Mouse (Mus musculus) neural tube, embryonic 11.5 days (tissue): Measurements from ENCODE around the gene Smarcd2. TPM values are rescaled to one million over a fixed set of nuclear protein-coding genes. Genes with fewer than 3 reads are reported as not detected.

Experiments
- ATAC-seq: fragments of 200-750 bp; cut with Nextera tagmentation; 2 replicates; pipeline ENCODE4 v1.8.0; 2017; ENCODE audit warnings: moderate number of reproducible peaks, mild to moderate bottlenecking, moderate TSS enrichment, moderate library complexity; ENCODE audit not compliant: insufficient read depth, low FRiP score, low TSS enrichment
- DNase-seq: peaks from one replicate; pipeline ENCODE4 v3.0.0-alpha.2; 2015; ENCODE audit warnings: low spot score
- H3K27ac ChIP-seq: fragments of 300-500 bp; sonication (generic); 2 replicates; pipeline ENCODE4 v1.5.1; 2014; ENCODE audit warnings: low read depth, mild to moderate bottlenecking, low read length
- H3K27me3 ChIP-seq: fragments of 300-500 bp; sonication (generic); 2 replicates; pipeline ENCODE4 v1.6.1; 2014; ENCODE audit warnings: mild to moderate bottlenecking, low read length, mixed read lengths; ENCODE audit not compliant: control insufficient read depth, insufficient read depth
- H3K36me3 ChIP-seq: fragments of 300-500 bp; sonication (generic); 2 replicates; pipeline ENCODE4 v1.6.1; 2014; ENCODE audit warnings: mild to moderate bottlenecking, low read length, moderate library complexity, mixed read lengths; ENCODE audit not compliant: control insufficient read depth, insufficient read depth
- H3K4me1 ChIP-seq: fragments of 300-500 bp; sonication (generic); 2 replicates; pipeline ENCODE4 v1.6.1; 2014; ENCODE audit warnings: low read length, mixed read lengths; ENCODE audit not compliant: control insufficient read depth, insufficient read depth
- H3K4me2 ChIP-seq: fragments of 300-500 bp; sonication (generic); 2 replicates; pipeline ENCODE4 v1.6.1; 2014; ENCODE audit warnings: low read depth, mild to moderate bottlenecking, moderate library complexity
- H3K4me3 ChIP-seq: fragments of 300-500 bp; sonication (generic); 2 replicates; pipeline ENCODE4 v1.5.1; 2014; ENCODE audit warnings: low read depth, low read length
- H3K9ac ChIP-seq: fragments of 300-500 bp; sonication (generic); 2 replicates; pipeline ENCODE4 v1.6.1; 2014; ENCODE audit warnings: mild to moderate bottlenecking, low read length
- H3K9me3 ChIP-seq: fragments of 300-500 bp; sonication (generic); 2 replicates; pipeline ENCODE4 v1.6.1; 2016; ENCODE audit warnings: low read length; ENCODE audit not compliant: control insufficient read depth
- WGBS: fragments of 180-500 bp; shearing (Covaris S2); extraction: QIAGEN DNeasy Blood & Tissue Kit; methylation state at CpG from one replicate; pipeline ENCODE4 v1.1.7; 2014; 5-methylcytosine and 5-hydroxymethylcytosine counted together
- polyA plus RNA-seq: library from polyadenylated mRNA; unstranded; fragments of >200 nt; fragmentation: Nextera tagmentation; extraction: Ambion mirVana; gene quantifications from 2 replicates; pipeline ENCODE4 v1.2.1, GENCODE M21; 2014

The Smarcd2 gene
- polyA plus RNA-seq, 1 experiment from 2014 or later = 44.4 TPM

GRCm38 (mm10) chr11:106286987-106287386 is 14.2 kb upstream of the Smarcd2 start:
- Histone ChIP-seq H3K27ac (no peak overlapping the region), H3K9me3 (no peaks in the 10 kb centered on the region), H3K4me1 (no peaks in the 10 kb centered on the region), H3K36me3 (no peaks in the 10 kb centered on the region), H3K9ac (no peak overlapping the region), H3K27me3 (no peaks in the 10 kb centered on the region), H3K4me2 (no peak overlapping the region), H3K4me3 (no peak overlapping the region)
- WGBS = 75% methylated on average over 11 of the region's 11 CpGs
- DNase-seq = no peak
- ATAC-seq = no peak

GRCm38 (mm10) chr11:106286206-106286605 is 13.4 kb upstream of the Smarcd2 start:
- Histone ChIP-seq H3K4me3 (no peak overlapping the region), H3K27me3 (no peaks in the 10 kb centered on the region), H3K27ac (no peak overlapping the region), H3K4me2 (no peak overlapping the region), H3K9me3 (no peaks in the 10 kb centered on the region), H3K9ac (no peak overlapping the region), H3K36me3 (no peaks in the 10 kb centered on the region), H3K4me1 (no peaks in the 10 kb centered on the region)
- DNase-seq (no peak), ATAC-seq (no peak)
- WGBS = 86% methylated on average over 7 of the region's 7 CpGs

- H3K4me3 ChIP-seq = no peak overlapping the region
- WGBS = 76% methylated on average over 8 of the region's 8 CpGs
- ATAC-seq = no peak
These were observed 11.4 kb upstream of the Smarcd2 start for GRCm38 (mm10) chr11:106284126-106284525.

GRCm38 (mm10) chr11:106283371-106283770 is 10.6 kb upstream of the Smarcd2 start:
- H3K4me3 ChIP-seq = no peak overlapping the region
- H3K9me3 ChIP-seq = no peaks in the 10 kb centered on the region
- no peak overlapping the region for H3K9ac ChIP-seq
- no peak overlapping the region for H3K4me2 ChIP-seq
- 80% methylated on average over 4 of the region's 4 CpGs for WGBS
- ATAC-seq = no peak
- no peaks in the 10 kb centered on the region for H3K27me3 ChIP-seq
- DNase-seq = no peak
- no peaks in the 10 kb centered on the region for H3K36me3 ChIP-seq
- H3K4me1 ChIP-seq = no peaks in the 10 kb centered on the region
- no peak overlapping the region for H3K27ac ChIP-seq

More at GRCm38 (mm10) chr11:106284126-106284525, 11.4 kb upstream of the Smarcd2 start:
- Histone ChIP-seq H3K4me1 (no peaks in the 10 kb centered on the region), H3K27me3 (no peaks in the 10 kb centered on the region), H3K27ac (no peak overlapping the region), H3K9me3 (no peaks in the 10 kb centered on the region), H3K9ac (no peak overlapping the region), H3K4me2 (no peak overlapping the region), H3K36me3 (no peaks in the 10 kb centered on the region)
- DNase-seq = no peak

GRCm38 (mm10) chr11:106282452-106282851 is 9.7 kb upstream of the Smarcd2 start:
- no peak overlapping the region for H3K9ac ChIP-seq
- H3K4me2 ChIP-seq = no peak overlapping the region
- no peaks in the 10 kb centered on the region for H3K9me3 ChIP-seq
- no peak for DNase-seq
- H3K36me3 ChIP-seq = no peaks in the 10 kb centered on the region
- no peak overlapping the region for H3K4me3 ChIP-seq
- ATAC-seq = no peak
- 88% methylated on average over 6 of the region's 6 CpGs for WGBS
- H3K27ac ChIP-seq = no peak overlapping the region
- no peaks in the 10 kb centered on the region for H3K27me3 ChIP-seq
- H3K4me1 ChIP-seq = no peaks in the 10 kb centered on the region

DNA sequence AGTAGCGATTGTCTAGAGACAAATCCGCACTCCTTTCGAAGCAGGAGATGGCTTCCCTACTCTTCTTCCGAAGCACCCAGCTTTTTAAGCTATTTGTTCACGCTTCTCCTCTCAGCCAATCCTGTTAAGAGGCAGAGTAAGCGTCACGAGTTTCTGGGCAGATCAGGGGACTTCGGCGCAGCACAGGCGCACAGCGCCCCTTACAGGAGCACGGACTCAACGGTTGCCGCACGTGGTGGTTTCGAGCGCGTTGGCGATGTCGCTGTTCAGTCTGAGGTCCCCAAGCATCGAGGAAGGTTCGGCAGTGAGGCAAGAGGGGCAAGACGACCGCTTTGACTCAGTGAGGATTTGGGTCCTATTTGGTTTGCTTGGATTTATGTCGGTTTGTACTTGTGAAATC is 3.7 kb upstream of the Smarcd2 start, which contains the start of gene Tcam1:
TSS of gene Tcam1 (plus strand) at position 219 of the 400 bp plus-strand sequence.
- DNase-seq = peak; percentile 93
- no peak within 1 kb of the TSS for H3K4me3 ChIP-seq
- H3K4me1 ChIP-seq = peaks cover 8% of the 10 kb centered on the region
- no peaks in the 10 kb centered on the region for H3K36me3 ChIP-seq
- H3K9ac ChIP-seq = no peak within 1 kb of the TSS
- H3K9me3 ChIP-seq = no peaks in the 10 kb centered on the region
- H3K4me2 ChIP-seq = 0 out of 2 replicates have a peak within 1 kb of the TSS, but pooled peaks have one; percentile 17
- H3K27me3 ChIP-seq = no peaks in the 10 kb centered on the region
- peak; percentile 43; the same call in 1 of the 2 replicates for ATAC-seq
- WGBS = 17% methylated on average over 25 of the region's 25 CpGs
- no peak within 1 kb of the TSS for H3K27ac ChIP-seq

- 87% methylated on average over 7 of the region's 7 CpGs for whole genome bisulfite sequencing
- H3K27ac ChIP-seq = no peak overlapping the region
- no peaks in the 10 kb centered on the region for H3K9me3 ChIP-seq
- H3K4me2 ChIP-seq = no peak overlapping the region
- H3K9ac ChIP-seq = no peak overlapping the region
- ATAC-seq = no peak
- H3K4me3 ChIP-seq = no peak overlapping the region
- H3K27me3 ChIP-seq = no peaks in the 10 kb centered on the region
- DNase-seq = no peak
- H3K4me1 ChIP-seq = peaks cover 17% of the 10 kb centered on the region
- no peaks in the 10 kb centered on the region for H3K36me3 ChIP-seq
These were observed 2.2 kb upstream of the Smarcd2 start for GRCm38 (mm10) chr11:106274971-106275411.

- Histone ChIP-seq H3K27me3 (no peaks in the 10 kb centered on the region), H3K36me3 (no peaks in the 10 kb centered on the region), H3K4me2 (no peak overlapping the region), H3K4me3 (no peak overlapping the region), H3K27ac (no peak overlapping the region), H3K9me3 (no peaks in the 10 kb centered on the region), H3K9ac (no peak overlapping the region), H3K4me1 (peaks cover 17% of the 10 kb centered on the region)
- no peak for DNase-seq
- no peak for ATAC-seq
- WGBS = 100% methylated on average over 1 of the region's 1 CpGs
These were observed 1.6 kb upstream of the Smarcd2 start for GRCm38 (mm10) chr11:106274374-106274773.

DNA sequence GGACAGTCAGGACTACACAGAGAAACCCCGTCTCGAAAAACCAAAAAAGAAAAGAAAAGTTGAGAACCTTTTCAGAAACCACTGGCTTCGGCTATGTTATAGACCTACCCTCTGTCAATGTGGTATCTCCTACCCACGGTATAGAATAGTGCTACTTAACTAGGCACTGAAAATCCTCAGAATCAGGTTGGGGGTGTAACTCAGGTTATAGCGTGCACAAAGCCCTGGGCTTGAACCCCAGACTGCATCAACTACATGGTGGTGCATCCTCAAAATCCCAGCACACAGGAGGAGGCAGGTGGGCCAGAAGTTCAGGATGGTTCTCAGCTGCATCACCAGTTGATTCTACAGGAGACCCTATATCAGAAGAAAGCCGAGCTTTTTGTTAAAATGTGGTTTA is 1.0 kb upstream of the Smarcd2 start:
- Histone ChIP-seq H3K9me3 (no peaks in the 10 kb centered on the region), H3K4me3 (no peak overlapping the region), H3K36me3 (no peaks in the 10 kb centered on the region), H3K27me3 (no peaks in the 10 kb centered on the region), H3K9ac (no peak overlapping the region), H3K4me1 (peaks cover 23% of the 10 kb centered on the region), H3K4me2 (no peak overlapping the region), H3K27ac (no peak overlapping the region)
- DNase-seq (no peak), ATAC-seq (no peak)
- WGBS = 92% methylated on average over 6 of the region's 6 CpGs
